Mouse (Mus musculus) CH12.LX (cell line): ENCODE measurements around the gene Pfkl. TPM values are rescaled to one million over a fixed set of nuclear protein-coding genes. Genes with fewer than 3 reads are reported as not detected.

Experiments used
- DNase-seq: peaks from one replicate; pipeline ENCODE4 v3.0.0-alpha.2; 2013; ENCODE audit errors: extremely low read depth
- H3K27ac ChIP-seq: 2 replicates; pipeline ENCODE4 v1.5.1; 2012; ENCODE audit warnings: low read depth, mild to moderate bottlenecking, control low read depth, moderate library complexity; ENCODE audit not compliant: insufficient read depth
- H3K27me3 ChIP-seq: replicated peaks from 2 replicates; pipeline ENCODE3; 2012; ENCODE audit warnings: inconsistent platforms
- H3K36me3 ChIP-seq, 2 experiments: replicated peaks in 1 of 2; 2 replicates each; pipeline versions ENCODE3 to v1.6.1; 2012; ENCODE audit warnings: inconsistent platforms in 1 of 2, low read length in 1 of 2, mild to moderate bottlenecking in 1 of 2, mixed read lengths in 1 of 2, moderate library complexity in 1 of 2; ENCODE audit not compliant: control insufficient read depth in 1 of 2, insufficient read depth in 1 of 2
- H3K4me1 ChIP-seq, 2 experiments: 2 replicates each; pipeline ENCODE4 v1.6.1; 2012; ENCODE audit warnings: inconsistent platforms in 1 of 2, moderate library complexity in 1 of 2; ENCODE audit not compliant: insufficient read depth in 2 of 2, control insufficient read depth in 1 of 2
- H3K4me2 ChIP-seq: 2 replicates; pipeline ENCODE4 v1.6.1; 2012; ENCODE audit warnings: low read depth, mild to moderate bottlenecking, control low read depth; ENCODE audit not compliant: poor library complexity, insufficient read depth, severe bottlenecking
- H3K4me3 ChIP-seq, 3 experiments: fragments of 150-350 bp in 1 of 3; sonication (generic) in 1 of 3; replicated peaks in 1 of 3; 2 replicates each; pipeline versions ENCODE3 to v1.5.1; 2011 to 2012; ENCODE audit warnings: low read depth in 2 of 3, low read length in 2 of 3, mild to moderate bottlenecking in 2 of 3, moderate library complexity in 2 of 3, control low read depth in 1 of 3, improper control_type of control experiment in 1 of 3, inconsistent platforms in 1 of 3, mixed read lengths in 1 of 3; ENCODE audit not compliant: poor library complexity in 1 of 3
- H3K79me2 ChIP-seq: replicated peaks from 2 replicates; pipeline ENCODE4 v1.6.1; 2012; ENCODE audit warnings: mild to moderate bottlenecking, moderate library complexity; ENCODE audit not compliant: control insufficient read depth, poor library complexity, insufficient read depth, severe bottlenecking; ENCODE audit errors: extremely low read depth
- H3K9ac ChIP-seq: 2 replicates; pipeline ENCODE4 v1.6.1; 2012; ENCODE audit warnings: low read depth, mild to moderate bottlenecking, control low read depth, moderate library complexity; ENCODE audit not compliant: insufficient read depth
- H3K9me3 ChIP-seq: replicated peaks from 2 replicates; pipeline ENCODE3; 2012; ENCODE audit warnings: low read length, inconsistent platforms, mixed read lengths
- BHLHE40 ChIP-seq: IDR thresholded peaks from 2 replicates; pipeline ENCODE4 v1.6.1; 2011; ENCODE audit warnings: mild to moderate bottlenecking, low read depth, low read length, improper control_type of control experiment
- CHD1 ChIP-seq: IDR thresholded peaks from 2 replicates; pipeline ENCODE4 v1.6.1; 2012; ENCODE audit warnings: low read depth, low read length, improper control_type of control experiment, inconsistent platforms
- CHD2 ChIP-seq: IDR thresholded peaks from 2 replicates; pipeline ENCODE4 v1.6.1; 2011; ENCODE audit warnings: low read length, improper control_type of control experiment
- CTCF ChIP-seq, 2 experiments: IDR thresholded peaks in 1 of 2; conservative IDR thresholded peaks in 1 of 2; 2 replicates each; pipeline ENCODE4 v1.5.1; 2011 to 2012; ENCODE audit warnings: low read depth in 2 of 2, low read length in 2 of 2, improper control_type of control experiment in 1 of 2, inconsistent platforms in 1 of 2, mild to moderate bottlenecking in 1 of 2, moderate library complexity in 1 of 2
- E2F4 ChIP-seq: IDR thresholded peaks from 2 replicates; pipeline ENCODE4 v1.6.1; 2011; ENCODE audit warnings: low read depth, low read length, improper control_type of control experiment; ENCODE audit not compliant: insufficient replicate concordance
- ELF1 ChIP-seq: IDR thresholded peaks from 2 replicates; pipeline ENCODE4 v1.6.1; 2014; ENCODE audit warnings: low read depth, mild to moderate bottlenecking, inconsistent platforms, low read length, improper control_type of control experiment
- EP300 ChIP-seq: IDR thresholded peaks from 2 replicates; pipeline ENCODE4 v1.6.1; 2011; ENCODE audit warnings: low read length, improper control_type of control experiment
- ETS1 ChIP-seq: conservative IDR thresholded peaks from 2 replicates; pipeline ENCODE4 v1.6.1; 2012; ENCODE audit warnings: low read depth, mild to moderate bottlenecking, inconsistent platforms, low read length, improper control_type of control experiment, moderate library complexity
- IRF4 ChIP-seq: IDR thresholded peaks from 2 replicates; pipeline ENCODE4 v1.6.1; 2014; ENCODE audit warnings: low read depth, mild to moderate bottlenecking, inconsistent platforms, low read length, improper control_type of control experiment
- MAX ChIP-seq: IDR thresholded peaks from 2 replicates; pipeline ENCODE4 v1.6.1; 2011; ENCODE audit warnings: low read length, improper control_type of control experiment
- MAZ ChIP-seq: IDR thresholded peaks from 2 replicates; pipeline ENCODE4 v1.6.1; 2012; ENCODE audit warnings: low read depth, mild to moderate bottlenecking, inconsistent platforms, low read length, improper control_type of control experiment, moderate library complexity
- MEF2A ChIP-seq: IDR thresholded peaks from 2 replicates; pipeline ENCODE4 v1.6.1; 2014; ENCODE audit warnings: low read depth, mild to moderate bottlenecking, inconsistent platforms, low read length, improper control_type of control experiment, borderline replicate concordance
- MXI1 ChIP-seq: IDR thresholded peaks from 2 replicates; pipeline ENCODE4 v1.6.1; 2011; ENCODE audit warnings: mild to moderate bottlenecking, low read depth, low read length, improper control_type of control experiment
- MYC ChIP-seq: IDR thresholded peaks from 2 replicates; pipeline ENCODE4 v1.6.1; 2011; ENCODE audit warnings: low read depth, mild to moderate bottlenecking, improper control_type of control experiment, low read length
- NRF1 ChIP-seq: IDR thresholded peaks from 2 replicates; pipeline ENCODE4 v1.6.1; 2014; ENCODE audit warnings: low read depth, mild to moderate bottlenecking, inconsistent platforms, low read length, improper control_type of control experiment, moderate library complexity
- RAD21 ChIP-seq: IDR thresholded peaks from 2 replicates; pipeline ENCODE4 v1.6.1; 2011; ENCODE audit warnings: low read depth, mild to moderate bottlenecking, low read length, improper control_type of control experiment, moderate library complexity
- SIN3A ChIP-seq: IDR thresholded peaks from 2 replicates; pipeline ENCODE4 v1.6.1; 2012; ENCODE audit warnings: low read length, improper control_type of control experiment, inconsistent platforms
- SMC3 ChIP-seq: IDR thresholded peaks from 2 replicates; pipeline ENCODE4 v1.6.1; 2011; ENCODE audit warnings: low read depth, low read length, improper control_type of control experiment
- TBP ChIP-seq: conservative IDR thresholded peaks from 2 replicates; pipeline ENCODE4 v1.6.1; 2011; ENCODE audit warnings: low read depth, low read length, improper control_type of control experiment
- TCF12 ChIP-seq: IDR thresholded peaks from 2 replicates; pipeline ENCODE4 v1.6.1; 2014; ENCODE audit warnings: low read depth, mild to moderate bottlenecking, inconsistent platforms, low read length, improper control_type of control experiment
- UBTF ChIP-seq: IDR thresholded peaks from 2 replicates; pipeline ENCODE4 v1.6.1; 2012; ENCODE audit warnings: low read depth, mild to moderate bottlenecking, inconsistent platforms, low read length, improper control_type of control experiment, moderate library complexity
- USF1 ChIP-seq: IDR thresholded peaks from 2 replicates; pipeline ENCODE4 v1.6.1; 2014; ENCODE audit warnings: low read depth, mild to moderate bottlenecking, inconsistent platforms, low read length, improper control_type of control experiment
- USF2 ChIP-seq: conservative IDR thresholded peaks from 2 replicates; pipeline ENCODE4 v1.6.1; 2011; ENCODE audit warnings: low read depth, low read length, improper control_type of control experiment
- ZKSCAN1 ChIP-seq: IDR thresholded peaks from 2 replicates; pipeline ENCODE4 v1.6.1; 2012; ENCODE audit warnings: low read depth, inconsistent platforms, low read length, improper control_type of control experiment, borderline replicate concordance
- ZMIZ1 ChIP-seq: IDR thresholded peaks from 2 replicates; pipeline ENCODE4 v1.6.1; 2012; ENCODE audit warnings: low read depth, mild to moderate bottlenecking, inconsistent platforms, low read length, improper control_type of control experiment
- ZNF384 ChIP-seq: IDR thresholded peaks from 2 replicates; pipeline ENCODE4 v1.6.1; 2012; ENCODE audit warnings: low read depth, low read length, improper control_type of control experiment, inconsistent platforms
- dilution Hi-C: fragments of 300-500 bp; cut with MboI; formaldehyde crosslinking; loops from 2 replicates; pipeline ENCODE4 v1.14.3; 2020; ENCODE audit warnings: low sequenced_read_pairs; ENCODE audit not compliant: extremely low pct_unique_long_range_greater_than_20kb, extremely low pct_ligation_motif_present
- in situ Hi-C: fragments of 300-500 bp; cut with MboI; formaldehyde crosslinking; loops from 3 replicates; pipeline ENCODE4 v1.14.3; 2019; ENCODE audit warnings: low sequenced_read_pairs, low pct_ligation_motif_present, low pct_unique_long_range_greater_than_20kb, mixed read lengths
- polyA plus RNA-seq: library from polyadenylated mRNA; unstranded; fragments of >175 nt; gene quantifications from 2 replicates; pipeline ENCODE4 v1.2.1, GENCODE M21; 2012; ENCODE audit warnings: low read depth; ENCODE audit not compliant: insufficient read length
- total RNA-seq, 2 experiments: library from RNA; depleted of rRNA; stranded (reverse); fragments of 300-350 nt in 1 of 2; fragments of >200 nt in 1 of 2; gene quantifications; 2 replicates each; pipeline ENCODE4 v1.2.3; 2012 to 2014

The Pfkl gene
- total and polyA plus RNA-seq, 3 experiments = 95.9 to 210 (median 159) TPM

DNA sequence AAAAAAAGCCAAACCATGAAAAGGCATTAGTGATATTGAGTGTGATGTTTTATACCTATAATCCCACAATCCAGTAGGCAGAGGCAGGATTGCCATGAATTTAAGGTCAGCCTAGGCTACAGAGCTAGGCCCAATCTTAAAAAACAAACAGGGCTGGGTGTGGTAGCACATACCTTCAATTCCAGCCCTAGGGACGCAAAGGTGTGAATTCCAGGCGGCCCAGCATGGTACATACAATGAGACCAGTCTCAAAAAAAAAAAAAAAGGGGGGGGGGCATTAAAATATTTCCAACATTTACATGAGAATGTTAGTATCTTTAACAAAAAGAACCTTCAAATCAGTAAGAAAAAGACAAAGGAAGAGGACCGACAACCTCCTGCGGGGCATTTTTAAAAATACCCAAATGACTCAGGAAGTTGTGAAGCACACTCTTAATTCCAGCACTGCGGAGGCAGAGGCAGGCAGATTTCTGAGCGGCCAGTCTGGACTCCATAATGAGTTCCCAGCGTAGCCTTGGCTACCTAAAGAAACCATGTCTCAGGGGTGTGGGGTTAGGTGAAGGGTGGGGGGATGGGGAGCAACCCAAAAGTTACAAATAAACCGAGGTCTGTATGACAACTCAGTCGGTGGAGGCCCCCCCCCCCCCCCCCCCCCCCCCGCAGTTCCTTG, 38.3 kb upstream of the Pfkl start:
- no peak for TF ChIP-seq UBTF
- TF ChIP-seq MAZ = no peak
- no peak for TF ChIP-seq EP300
- TF ChIP-seq ZKSCAN1 = no peak
- TF ChIP-seq E2F4 = no peak
- no peak for TF ChIP-seq MXI1
- TF ChIP-seq USF2 = no peak
- TF ChIP-seq ELF1 = no peak
- no peak for TF ChIP-seq MAX
- TF ChIP-seq CTCF (conservative IDR thresholded peaks at IDR 0.05 in 1 of 2, IDR thresholded peaks at IDR 0.05 in 1 of 2; ENCODE audit: low read depth in 2 of 2, low read length in 2 of 2) = no peak
- TF ChIP-seq SMC3 = no peak
- TF ChIP-seq SIN3A = no peak
- no peak for TF ChIP-seq ZMIZ1
- TF ChIP-seq TBP = no peak
- no peak for TF ChIP-seq USF1
- no peak for TF ChIP-seq ZNF384
- TF ChIP-seq NRF1 = no peak
- no peak for TF ChIP-seq CHD2
- TF ChIP-seq CHD1 = no peak
- dilution Hi-C loops = no loop called here

DNA sequence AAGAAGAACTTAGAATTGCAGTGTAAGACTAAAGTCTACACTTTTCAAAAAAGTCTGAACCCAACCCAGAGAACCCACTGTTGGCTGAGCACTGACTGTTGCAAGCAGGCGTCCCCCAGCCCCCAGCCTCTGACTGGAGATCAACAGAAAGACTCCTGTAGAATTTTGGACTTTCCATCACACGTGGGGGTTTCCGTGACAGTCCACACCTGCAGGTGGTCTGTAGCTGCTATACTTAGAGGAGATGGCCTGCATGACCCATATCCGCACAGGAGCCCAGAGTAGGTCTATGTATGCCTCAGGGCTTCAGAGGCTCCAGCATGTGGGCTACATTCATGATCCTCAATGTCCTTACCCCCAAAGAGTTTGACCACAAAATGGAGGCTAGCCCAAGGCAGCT, 36.5 kb upstream of the Pfkl start:
- H3K9me3 ChIP-seq = no peaks in the 10 kb centered on the region
- H3K27me3 ChIP-seq = peaks cover 11% of the 10 kb centered on the region
- no peak overlapping the region for H3K9ac ChIP-seq
- H3K4me3 ChIP-seq = no peak overlapping the region
- peak overlapping the region; percentile 34 for H3K27ac ChIP-seq
- peak; percentile 60 for DNase-seq
- H3K79me2 ChIP-seq = no peaks in the 10 kb centered on the region
- H3K4me2 ChIP-seq = no peak overlapping the region
- peak; percentile 60; the same call in 1 of the 2 replicates for TF ChIP-seq EP300
- TF ChIP-seq MXI1 = 0 out of 2 replicates have a peak, but pooled peaks have one; percentile 51
- TF ChIP-seq TCF12 = peak; percentile 89
- no peak for TF ChIP-seq E2F4
- TF ChIP-seq MAX = no peak; the same call in 1 of the 2 replicates
- no peak for TF ChIP-seq MAZ
- no peak for TF ChIP-seq RAD21
- no peak for TF ChIP-seq CTCF (conservative IDR thresholded peaks at IDR 0.05 in 1 of 2, IDR thresholded peaks at IDR 0.05 in 1 of 2; ENCODE audit: low read depth in 2 of 2, low read length in 2 of 2)
- peak; percentile 15; the same call in 1 of the 2 replicates for TF ChIP-seq MYC
- no peak for TF ChIP-seq USF2
- peak; percentile 21; the same call in 1 of the 2 replicates for TF ChIP-seq CHD2
- peak; percentile 13; the same call in 1 of the 2 replicates for TF ChIP-seq IRF4
- peak; percentile 73; the same call in 1 of the 2 replicates for TF ChIP-seq BHLHE40
- TF ChIP-seq MEF2A = peak; percentile 65; the same call in 1 of the 2 replicates
- TF ChIP-seq UBTF = no peak
- no peak for TF ChIP-seq ZMIZ1
- TF ChIP-seq SMC3 = no peak
- peak; percentile 56 for TF ChIP-seq ETS1
- TF ChIP-seq ZNF384 = no peak
- H3K36me3 ChIP-seq = no peaks in the 10 kb centered on the region
- in situ Hi-C loops (loop anchor here (25.0 kb wide), 1 partner anchor 341 kb away; no protein-coding TSS in a partner anchor), dilution Hi-C loops (no loop called here)
- H3K4me1 ChIP-seq = peaks cover 17 to 65% of the 10 kb centered on the region in 2 experiments

More for the DNA sequence above, 38.3 kb upstream of the Pfkl start:
- H3K4me3 ChIP-seq = no peak overlapping the region
- in situ Hi-C loops = loop anchor here (25.0 kb wide), 1 partner anchor 339 kb away; no protein-coding TSS in a partner anchor
- no peak for DNase-seq
- peaks cover 17 to 56% of the 10 kb centered on the region in 2 experiments for H3K4me1 ChIP-seq
- no peaks in the 10 kb centered on the region for H3K9me3 ChIP-seq
- H3K9ac ChIP-seq = no peak overlapping the region
- peaks cover 4% of the 10 kb centered on the region for H3K27me3 ChIP-seq
- H3K4me2 ChIP-seq = no peak overlapping the region
- H3K36me3 ChIP-seq = no peaks in the 10 kb centered on the region
- H3K27ac ChIP-seq = no peak overlapping the region
- no peaks in the 10 kb centered on the region for H3K79me2 ChIP-seq
